Mouse (Mus musculus): ENCODE data around the gene Bfsp2.

The Bfsp2 gene

DNA sequence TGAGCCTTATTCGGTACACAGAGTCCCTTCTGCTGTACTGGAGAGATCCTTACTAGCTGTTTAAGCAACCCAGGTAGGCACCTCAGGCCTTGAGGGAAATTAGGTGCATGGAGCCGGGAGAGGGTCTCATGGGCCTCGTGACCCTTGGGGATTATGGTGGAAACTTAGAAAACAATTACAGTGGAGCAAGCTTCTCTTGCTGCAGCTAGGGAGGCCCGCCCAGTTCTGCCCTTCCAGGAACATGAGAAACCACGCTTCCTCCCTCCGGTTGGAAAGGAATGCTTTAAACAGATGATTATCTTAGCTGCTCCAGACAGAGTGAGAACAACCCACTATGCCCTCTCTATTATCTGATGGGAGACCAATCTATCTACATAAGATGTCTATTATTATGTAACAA lies 97.2 kb downstream of the Bfsp2 start:
- DNase-seq (ENCODE audit: low spot score), result no peak

DNA sequence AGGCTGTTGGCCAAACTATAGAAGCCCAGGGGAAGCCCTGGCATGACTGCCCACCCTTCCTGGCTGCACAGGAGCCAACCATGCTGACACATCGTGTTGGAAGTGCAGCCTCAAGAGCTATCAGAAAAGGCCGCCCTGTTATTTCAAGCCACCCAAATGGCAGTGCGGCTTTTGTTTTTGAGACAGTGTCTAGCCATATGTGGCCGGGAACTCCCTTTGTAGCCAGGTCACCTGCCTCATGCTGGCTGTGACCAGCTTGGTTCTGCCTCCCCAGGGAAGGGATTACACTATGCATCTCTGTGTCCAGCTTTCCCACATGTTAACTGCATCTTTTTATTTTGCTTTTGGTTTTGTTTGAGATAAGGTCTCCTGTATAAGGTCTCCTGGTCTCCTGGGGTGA lies 99.7 kb downstream of the Bfsp2 start:
- no peak for DNase-seq (ENCODE audit: low spot score)

DNA sequence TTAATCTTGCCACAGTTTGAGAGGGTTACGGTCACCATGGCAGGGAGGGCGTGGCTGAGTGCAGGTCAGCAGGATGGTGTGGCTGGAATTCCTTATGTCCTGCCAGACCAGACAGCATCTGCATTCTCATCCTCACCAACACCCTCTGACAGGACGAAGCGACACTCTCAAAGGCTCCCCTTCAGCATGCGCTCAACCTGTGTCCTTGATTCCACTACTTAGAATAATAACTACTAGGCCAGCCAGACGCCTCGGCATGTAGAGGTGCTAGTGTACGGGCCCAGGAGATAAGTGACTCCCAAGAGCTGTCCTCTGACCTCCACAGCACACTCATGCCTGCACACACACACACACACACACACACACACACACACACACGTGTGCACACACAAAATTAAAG lies 101.0 kb downstream of the Bfsp2 start:
- DNase-seq (ENCODE audit: low spot score), result no peak

DNA sequence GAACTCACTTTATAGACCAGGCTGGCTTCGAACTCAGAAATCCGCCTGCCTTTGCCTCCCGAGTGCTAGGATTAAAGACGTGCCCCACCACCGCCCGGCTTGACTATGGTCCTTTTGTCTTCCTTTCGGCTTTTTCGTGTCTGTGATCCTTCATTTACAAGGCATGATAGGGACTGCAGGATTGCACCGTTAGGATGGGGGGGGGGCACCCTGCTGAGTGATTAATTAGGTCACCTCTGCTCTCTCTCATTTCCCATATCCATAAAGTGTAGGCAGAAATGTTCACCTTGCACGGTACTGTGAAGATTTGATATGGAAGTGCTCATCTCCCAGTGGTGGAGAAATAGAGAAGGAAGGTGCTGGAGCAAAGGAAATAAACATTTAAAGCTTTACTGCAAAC lies 101.5 kb downstream of the Bfsp2 start:
- DNase-seq (ENCODE audit: low spot score), result no peak

DNA sequence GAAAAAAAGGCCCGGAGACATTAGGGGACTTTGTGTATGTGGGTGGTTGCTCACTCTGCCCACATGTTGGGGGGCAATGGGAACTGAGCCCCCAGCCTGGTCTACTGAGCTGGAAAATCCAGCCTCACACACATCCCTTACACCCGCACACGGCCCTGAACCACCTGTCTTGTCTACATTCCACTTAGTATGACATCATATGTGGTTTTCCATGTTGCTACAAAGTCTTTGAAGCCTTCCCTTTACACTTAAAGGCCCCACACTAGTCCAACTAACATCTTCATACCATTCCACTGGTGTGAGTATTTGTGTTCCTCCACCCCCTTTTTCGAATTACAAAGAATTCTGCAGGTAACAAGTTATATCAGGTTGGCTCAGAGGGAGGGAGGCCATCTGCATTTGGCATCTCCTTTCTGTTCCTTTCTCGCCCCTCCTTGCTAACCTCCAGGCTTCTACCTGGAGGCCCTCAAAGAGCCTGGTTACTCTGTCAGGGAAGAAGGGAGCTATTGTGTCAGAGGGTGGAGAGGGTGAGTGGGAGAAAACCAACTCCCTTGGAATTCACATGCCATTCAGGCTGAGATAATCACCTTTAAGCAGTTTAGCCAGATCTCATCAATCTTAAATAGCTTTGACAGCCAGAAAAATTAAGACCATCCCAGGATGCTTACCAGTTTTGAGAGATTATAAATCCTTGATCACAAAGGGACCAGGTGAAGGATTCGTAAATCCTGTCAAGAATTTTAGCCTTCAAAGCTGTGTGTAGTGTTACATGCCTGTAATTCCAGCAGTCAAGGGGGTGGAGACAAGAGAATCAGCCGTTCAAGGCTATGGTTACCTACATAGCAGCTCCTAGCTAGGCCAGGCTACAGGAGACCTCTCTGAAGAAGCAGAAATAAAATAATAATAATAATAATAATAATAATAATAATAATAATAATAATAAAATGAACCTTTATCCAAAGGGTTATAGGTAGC lies 103.6 kb downstream of the Bfsp2 start:
- DNase-seq (ENCODE audit: low spot score), result no peak

Measured in yolk sac, embryonic 10.5 days (tissue).